Mouse (Mus musculus): ENCODE data around the gene Zfp945.
"Not testable (repeated sequence)": the region's sequence is repeated elsewhere in the genome, so short reads cannot be mapped to it uniquely, and the experiment has no call there.

Zfp945 gene

GRCm38 (mm10) chr17:22866845-22867481 is at the start of gene Zfp945:
Zfp945 (minus strand) TSS chr17:22867134.
- DNase-seq (ENCODE audit: low read depth in 2 of 2, low spot score in 2 of 2), result peak; percentile 7 to 38

- no peak for DNase-seq (ENCODE audit: low read depth in 2 of 2, low spot score in 2 of 2)
These were observed 21.4 kb upstream of the Zfp945 start for GRCm38 (mm10) chr17:22888302-22888701.

GRCm38 (mm10) chr17:22884059-22884698 is 17.2 kb upstream of the Zfp945 start:
- no peak for DNase-seq (ENCODE audit: low read depth in 2 of 2, low spot score in 2 of 2)

GRCm38 (mm10) chr17:22877427-22878307 is 10.7 kb upstream of the Zfp945 start:
- DNase-seq (ENCODE audit: low read depth in 2 of 2, low spot score in 2 of 2), result no peak

- DNase-seq (ENCODE audit: low read depth in 2 of 2, low spot score in 2 of 2), result no peak
These were observed 9.4 kb upstream of the Zfp945 start for GRCm38 (mm10) chr17:22876316-22876715.

GRCm38 (mm10) chr17:22875549-22875948 is 8.6 kb upstream of the Zfp945 start:
- DNase-seq (ENCODE audit: low read depth in 2 of 2, low spot score in 2 of 2), result not testable (repeated sequence)

- peak in 1 of 2 experiments; percentile 6 for DNase-seq (ENCODE audit: low read depth in 2 of 2, low spot score in 2 of 2)
These were observed 501 bp downstream of the Zfp945 start for GRCm38 (mm10) chr17:22866421-22866844.

GRCm38 (mm10) chr17:22821166-22821565 is 45.8 kb downstream of the Zfp945 start:
- DNase-seq (ENCODE audit: low read depth in 2 of 2, low spot score in 2 of 2), result no peak

- DNase-seq (ENCODE audit: low read depth in 2 of 2, low spot score in 2 of 2), result no peak
These were observed 48.7 kb downstream of the Zfp945 start for GRCm38 (mm10) chr17:22818199-22818595.

GRCm38 (mm10) chr17:22817471-22818198 is 49.3 kb downstream of the Zfp945 start:
- DNase-seq (ENCODE audit: low read depth in 2 of 2, low spot score in 2 of 2), result no peak

- peak in 1 of 2 experiments; percentile 2 for DNase-seq (ENCODE audit: low read depth in 2 of 2, low spot score in 2 of 2)
These were observed 67.2 kb downstream of the Zfp945 start for GRCm38 (mm10) chr17:22799707-22800106.

All from CD8-positive naive resting alpha-beta T cell, adult 2 months (primary cell).